Mouse (Mus musculus) MEL (cell line): ENCODE results near the gene Zfp330.
A peak's percentile ranks its signal among the peaks of the same experiment; 100 is the strongest.

ENCODE experiments used
- CTCF ChIP-seq, 3 experiments: IDR thresholded peaks in 2 of 3; conservative IDR thresholded peaks in 1 of 3; 2 replicates each; pipeline ENCODE4 v1.5.1; 2011 to 2012; ENCODE audit warnings: low read length in 3 of 3, low read depth in 2 of 3, mild to moderate bottlenecking in 2 of 3, improper control_type of control experiment in 1 of 3, inconsistent platforms in 1 of 3, mixed read lengths in 1 of 3, moderate library complexity in 1 of 3; ENCODE audit not compliant: control insufficient read depth in 1 of 3, insufficient read depth in 1 of 3, poor library complexity in 1 of 3, severe bottlenecking in 1 of 3
- EP300 ChIP-seq, 2 experiments: IDR thresholded peaks; 2 replicates each; pipeline ENCODE4 v1.6.1; 2011; ENCODE audit warnings: improper control_type of control experiment in 2 of 2, low read length in 2 of 2, low read depth in 1 of 2, mild to moderate bottlenecking in 1 of 2
- HCFC1 ChIP-seq: IDR thresholded peaks from 2 replicates; pipeline ENCODE4 v1.6.1; 2012; ENCODE audit warnings: low read depth, mild to moderate bottlenecking, inconsistent platforms, low read length, improper control_type of control experiment, moderate library complexity
- MXI1 ChIP-seq: IDR thresholded peaks from 2 replicates; pipeline ENCODE4 v1.6.1; 2011; ENCODE audit warnings: mild to moderate bottlenecking, low read depth, low read length, improper control_type of control experiment
- MYC ChIP-seq: IDR thresholded peaks from 2 replicates; pipeline ENCODE4 v1.6.1; 2011; ENCODE audit warnings: low read depth, mild to moderate bottlenecking, low read length, improper control_type of control experiment, moderate library complexity
- NELFE ChIP-seq: IDR thresholded peaks from 2 replicates; pipeline ENCODE4 v1.6.1; 2011; ENCODE audit warnings: low read depth, low read length, improper control_type of control experiment
- POLR2A ChIP-seq, 2 experiments: IDR thresholded peaks; 2 replicates each; pipeline ENCODE4 v1.6.1; 2011 to 2012; ENCODE audit warnings: low read length in 2 of 2, mild to moderate bottlenecking in 2 of 2, control low read depth in 1 of 2, improper control_type of control experiment in 1 of 2, low read depth in 1 of 2, moderate library complexity in 1 of 2; ENCODE audit not compliant: control insufficient read depth in 1 of 2, insufficient read depth in 1 of 2, poor library complexity in 1 of 2
- POLR2AphosphoS2 ChIP-seq: IDR thresholded peaks from 2 replicates; pipeline ENCODE4 v1.6.1; 2011; ENCODE audit warnings: low read length, improper control_type of control experiment
- TCF12 ChIP-seq: IDR thresholded peaks from 2 replicates; pipeline ENCODE4 v1.6.1; 2014; ENCODE audit warnings: low read depth, mild to moderate bottlenecking, inconsistent platforms, low read length, improper control_type of control experiment, moderate library complexity
- USF1 ChIP-seq: IDR thresholded peaks from 2 replicates; pipeline ENCODE4 v1.6.1; 2014; ENCODE audit warnings: low read depth, mild to moderate bottlenecking, inconsistent platforms, low read length, improper control_type of control experiment, moderate library complexity

GRCm38 (mm10) chr8:82743905-82744904 lies 29.8 kb downstream of the Zfp330 start:
- TF ChIP-seq CTCF (IDR thresholded peaks at IDR 0.05 in 2 of 3, conservative IDR thresholded peaks at IDR 0.05 in 1 of 3; ENCODE audit: control insufficient read depth in 1 of 3, insufficient read depth in 1 of 3, low read depth in 2 of 3, low read length in 3 of 3, poor library complexity in 1 of 3, severe bottlenecking in 1 of 3) (peak; percentile 64 to 83 (median 70)), POLR2AphosphoS2 (no peak), TCF12 (no peak), POLR2A (IDR thresholded peaks at IDR 0.05; ENCODE audit: control insufficient read depth in 1 of 2, insufficient read depth in 1 of 2, low read depth in 1 of 2, low read length in 2 of 2, poor library complexity in 1 of 2) (no peak), HCFC1 (no peak), NELFE (no peak), MYC (no peak), MXI1 (no peak), USF1 (no peak), EP300 (IDR thresholded peaks at IDR 0.05; ENCODE audit: low read depth in 1 of 2, low read length in 2 of 2) (no peak)
